Mouse (Mus musculus): ENCODE measurements around the gene Prmt2.
A peak's percentile ranks its signal among the peaks of the same experiment; 100 is the strongest.

Gene Prmt2

GRCm38 (mm10) chr10:76218240-76218639 lies 19.4 kb downstream of the Prmt2 start:
- peak in 1 of 2 experiments; percentile 30 for DNase-seq (ENCODE audit: low spot score in 2 of 2)

GRCm38 (mm10) chr10:76217056-76217455 lies 20.6 kb downstream of the Prmt2 start:
- no peak for DNase-seq (ENCODE audit: low spot score in 2 of 2)

GRCm38 (mm10) chr10:76214161-76214560 lies 23.5 kb downstream of the Prmt2 start:
- DNase-seq (ENCODE audit: low spot score in 2 of 2) = peak in 1 of 2 experiments; percentile 39

GRCm38 (mm10) chr10:76212121-76212520 lies 25.5 kb downstream of the Prmt2 start:
- DNase-seq (ENCODE audit: low spot score in 2 of 2) = peak in 1 of 2 experiments; percentile 36

DNA sequence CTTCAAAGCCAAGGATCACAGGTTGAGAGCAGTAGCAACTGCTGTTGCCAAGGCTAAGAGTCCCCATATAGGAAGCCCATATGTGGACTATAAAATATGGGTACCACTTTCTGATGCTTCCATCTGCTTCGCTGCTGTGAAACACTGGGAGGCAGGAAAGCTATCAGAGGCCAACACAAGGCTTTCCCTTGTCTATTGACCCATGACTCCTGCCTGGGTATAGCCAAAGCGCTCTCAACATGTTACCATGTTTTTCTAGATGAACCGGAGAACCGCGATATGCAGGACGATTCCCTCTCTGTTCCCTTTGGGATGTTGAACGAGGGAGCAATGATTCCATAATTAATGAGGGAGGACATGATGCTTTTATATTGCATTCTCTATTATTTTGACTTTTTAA lies 26.9 kb downstream of the Prmt2 start:
- DNase-seq (ENCODE audit: low spot score in 2 of 2) = peak in 1 of 2 experiments; percentile 36

- no peak for DNase-seq (ENCODE audit: low spot score in 2 of 2)
Measured at GRCm38 (mm10) chr10:76209241-76209640, 28.4 kb downstream of the Prmt2 start.

GRCm38 (mm10) chr10:76207262-76207796 lies 30.3 kb downstream of the Prmt2 start:
- DNase-seq (ENCODE audit: low spot score in 2 of 2) = no peak

DNA sequence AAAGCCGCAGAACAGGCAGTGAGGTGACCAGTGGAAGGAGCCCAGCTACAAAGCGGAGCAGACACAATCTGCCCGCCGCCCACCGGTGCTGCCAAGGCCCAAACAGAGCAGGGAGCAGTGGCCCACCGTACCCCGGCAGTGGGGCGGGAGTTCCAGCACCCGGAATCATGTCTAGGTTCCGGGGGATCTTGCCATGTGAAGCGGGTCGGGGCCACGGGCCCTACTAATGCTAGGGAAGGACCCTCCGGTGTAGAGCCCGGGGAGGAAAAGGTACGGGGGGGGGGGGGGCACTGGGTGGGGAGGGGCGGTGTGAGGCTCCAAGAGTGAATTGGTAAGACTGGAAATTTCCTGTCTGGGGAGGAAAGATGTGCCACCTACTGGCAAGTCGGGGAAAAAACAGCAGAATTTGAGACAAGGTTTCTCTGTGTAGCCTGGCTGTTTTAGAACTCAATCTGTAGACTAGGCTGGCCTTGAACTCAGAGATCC lies 33.8 kb downstream of the Prmt2 start:
- DNase-seq (ENCODE audit: low spot score in 2 of 2) = peak in 1 of 2 experiments; percentile 60

- DNase-seq (ENCODE audit: low spot score in 2 of 2) = peak; percentile 52 to 86
Measured at GRCm38 (mm10) chr10:76201978-76202377, 35.7 kb downstream of the Prmt2 start.

- DNase-seq (ENCODE audit: low spot score in 2 of 2) = no peak
Measured at GRCm38 (mm10) chr10:76201416-76201815, 36.2 kb downstream of the Prmt2 start.

- DNase-seq (ENCODE audit: low spot score in 2 of 2) = no peak
Measured at GRCm38 (mm10) chr10:76188010-76188409, 49.7 kb downstream of the Prmt2 start.

- no peak for DNase-seq (ENCODE audit: low spot score in 2 of 2)
Measured at GRCm38 (mm10) chr10:76185216-76185615, 52.4 kb downstream of the Prmt2 start.

DNA sequence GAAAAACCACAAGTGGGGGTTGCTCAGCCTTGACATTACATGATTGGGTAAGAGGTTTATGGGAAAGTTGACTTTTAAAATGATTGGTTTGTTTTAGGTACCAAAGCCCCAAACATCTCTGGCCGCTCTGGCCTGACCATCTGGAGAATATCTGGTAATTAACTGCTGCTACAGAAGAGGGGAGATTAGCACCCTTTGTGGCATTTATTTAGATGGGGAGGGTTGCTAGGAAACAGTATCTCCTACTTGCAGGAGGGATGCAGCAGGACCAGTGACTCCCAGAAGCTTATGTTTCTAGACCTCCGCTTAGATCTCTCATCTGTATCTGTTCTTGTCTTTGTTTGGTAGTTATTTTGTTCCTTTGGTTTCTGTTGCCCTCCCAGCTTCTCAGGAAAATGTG lies 62.8 kb downstream of the Prmt2 start:
- DNase-seq (ENCODE audit: low spot score in 2 of 2) = no peak

- DNase-seq (ENCODE audit: low spot score in 2 of 2) = no peak
Measured at GRCm38 (mm10) chr10:76158009-76158408, 79.7 kb downstream of the Prmt2 start.

GRCm38 (mm10) chr10:76157528-76157927 lies 80.1 kb downstream of the Prmt2 start:
- no peak for DNase-seq (ENCODE audit: low spot score in 2 of 2)
